Mouse (Mus musculus) bone marrow, adult 2 months (tissue): Measurements from ENCODE around the gene Coq5.

Experiments used
- CTCF ChIP-seq: fragments of 200-500 bp; IDR thresholded peaks from 2 replicates; pipeline ENCODE4 v1.5.1; 2011; ENCODE audit warnings: low read length, control low read depth; ENCODE audit not compliant: control insufficient read depth, insufficient read depth
- POLR2A ChIP-seq: fragments of 200-500 bp; IDR thresholded peaks from 2 replicates; pipeline ENCODE4 v1.6.1; 2011; ENCODE audit warnings: low read depth, mild to moderate bottlenecking, control low read depth, low read length, borderline replicate concordance; ENCODE audit not compliant: control insufficient read depth

GRCm38 (mm10) chr5:115274771-115275170 is 4.7 kb upstream of the Coq5 start:
- TF ChIP-seq POLR2A = no peak
- no peak for TF ChIP-seq CTCF
